Mouse (Mus musculus): Measurements from ENCODE around the gene Shc3. TPM values are rescaled to one million over a fixed set of nuclear protein-coding genes. Genes with fewer than 3 reads are reported as not detected.

Shc3 gene
- polyA plus RNA-seq, 2 experiments, result 0.12 TPM; not detected in 1

DNA sequence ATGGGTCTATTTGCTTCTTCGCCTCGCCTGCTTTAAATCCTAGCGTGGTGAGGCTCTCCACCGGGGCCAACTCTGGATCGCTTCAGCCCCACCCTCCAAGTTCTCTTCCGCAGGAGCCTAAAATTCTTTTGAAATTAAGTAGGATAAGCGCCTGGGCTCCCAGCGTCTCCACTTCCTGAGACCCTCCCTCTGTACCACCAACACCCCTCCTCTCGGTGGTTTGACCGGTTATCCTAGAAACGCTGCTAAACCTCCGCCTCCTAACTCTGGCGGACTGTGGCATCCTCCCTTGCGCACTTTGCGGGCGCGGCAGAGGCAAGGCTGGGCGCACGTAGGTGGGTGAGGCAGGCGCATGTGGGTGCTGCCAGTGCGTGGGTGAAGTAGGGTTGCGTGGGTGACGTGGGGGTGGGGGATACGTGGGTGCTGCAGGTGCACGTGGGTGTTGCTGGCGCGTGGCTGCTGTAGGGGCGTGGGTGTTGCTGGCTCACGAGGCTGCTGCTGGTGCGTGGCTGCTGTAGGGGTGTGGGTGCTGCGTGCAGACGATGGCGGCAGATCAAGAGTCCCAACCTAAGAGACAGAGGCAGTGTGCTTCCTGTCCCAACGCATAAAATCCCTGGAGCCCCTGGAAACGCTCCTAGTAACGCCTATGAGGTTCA is 25.6 kb upstream of the Shc3 start:
- Histone ChIP-seq H3K4me1 (replicated peaks; ENCODE audit: control insufficient read depth in 2 of 2, insufficient read depth in 2 of 2, low read length in 1 of 2) (no peaks in the 10 kb centered on the region), H3K36me3 (replicated peaks; ENCODE audit: control insufficient read depth, insufficient read depth, low read depth) (no peaks in the 10 kb centered on the region), H3K27me3 (ENCODE audit: control insufficient read depth, insufficient read depth, low read length) (peaks cover 7% of the 10 kb centered on the region), H3K4me3 (ENCODE audit: insufficient read depth in 1 of 2, low read depth in 2 of 2, low read length in 2 of 2) (no peak overlapping the region), H3K4me2 (ENCODE audit: low read depth) (peak overlapping the region; percentile 33), H3K9ac (replicated peaks) (no peak overlapping the region), H3K27ac (no peak overlapping the region), H3K9me3 (ENCODE audit: control insufficient read depth, low read length) (no peaks in the 10 kb centered on the region)
- no peak for DNase-seq (ENCODE audit: low read depth in 3 of 3, low spot score in 3 of 3)
- TF ChIP-seq EP300 (IDR thresholded peaks at IDR 0.05; ENCODE audit: low read depth) (no peak), CTCF (IDR thresholded peaks at IDR 0.05; ENCODE audit: low read depth) (no peak)
- ATAC-seq (ENCODE audit: insufficient read depth), result no peak
- WGBS (ENCODE audit: insufficient replicate concordance), result 3% methylated on average over 36 of the region's 36 CpGs

DNA sequence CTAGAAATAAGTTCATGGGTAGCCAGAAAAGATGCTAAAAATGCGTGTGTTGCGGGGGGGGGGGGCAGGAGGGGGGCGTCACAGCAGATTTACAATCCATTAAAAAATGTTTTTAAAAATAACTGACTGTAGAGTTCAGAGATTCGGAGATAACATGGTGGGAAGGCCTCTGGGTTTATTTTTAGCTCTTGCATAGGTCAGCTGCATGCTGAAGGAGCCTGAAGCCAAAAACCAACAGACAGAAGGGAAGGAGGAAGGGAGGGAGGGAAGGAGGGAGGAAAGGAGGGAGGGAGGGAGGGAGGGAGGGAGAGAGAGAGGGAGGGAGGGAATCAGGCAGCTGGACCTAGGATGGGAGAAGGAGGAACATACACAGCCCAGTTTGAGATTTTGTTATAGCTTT is 18.8 kb upstream of the Shc3 start:
- Histone ChIP-seq H3K9me3 (ENCODE audit: control insufficient read depth, low read length) (no peaks in the 10 kb centered on the region), H3K9ac (replicated peaks) (no peak overlapping the region), H3K4me1 (replicated peaks; ENCODE audit: control insufficient read depth in 2 of 2, insufficient read depth in 2 of 2, low read length in 1 of 2) (no peaks in the 10 kb centered on the region), H3K27me3 (ENCODE audit: control insufficient read depth, insufficient read depth, low read length) (no peaks in the 10 kb centered on the region), H3K36me3 (replicated peaks; ENCODE audit: control insufficient read depth, insufficient read depth, low read depth) (no peaks in the 10 kb centered on the region), H3K4me3 (ENCODE audit: insufficient read depth in 1 of 2, low read depth in 2 of 2, low read length in 2 of 2) (no peak overlapping the region), H3K4me2 (ENCODE audit: low read depth) (no peak overlapping the region), H3K27ac (no peak overlapping the region)
- 41% methylated on average over 4 of the region's 4 CpGs for WGBS (ENCODE audit: insufficient replicate concordance)
- DNase-seq (ENCODE audit: low read depth in 3 of 3, low spot score in 3 of 3), result no peak
- TF ChIP-seq EP300 (IDR thresholded peaks at IDR 0.05; ENCODE audit: low read depth) (no peak), CTCF (IDR thresholded peaks at IDR 0.05; ENCODE audit: low read depth) (no peak)
- ATAC-seq (ENCODE audit: insufficient read depth), result no peak

DNA sequence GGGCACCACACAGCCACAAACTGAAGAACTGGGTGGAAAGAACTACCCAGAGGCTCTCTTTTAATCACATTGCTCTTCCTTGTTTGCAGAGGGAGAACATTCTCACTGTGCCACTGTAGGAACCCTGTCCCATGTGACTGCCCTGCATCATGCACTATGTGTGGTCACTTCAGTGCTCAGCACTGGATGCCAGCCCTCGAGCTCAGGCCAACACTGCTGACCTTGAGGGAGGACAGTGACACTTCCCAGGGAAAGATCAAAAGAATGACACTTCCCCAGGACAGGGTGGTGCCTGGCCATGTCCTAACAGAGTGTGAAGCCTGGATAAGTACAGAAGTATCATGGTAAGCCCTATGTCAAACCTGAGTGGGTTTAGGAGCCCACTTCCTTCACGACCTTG is 13.0 kb upstream of the Shc3 start:
- H3K36me3 ChIP-seq (replicated peaks; ENCODE audit: control insufficient read depth, insufficient read depth, low read depth), result no peaks in the 10 kb centered on the region
- H3K4me3 ChIP-seq (ENCODE audit: insufficient read depth in 1 of 2, low read depth in 2 of 2, low read length in 2 of 2), result no peak overlapping the region
- no peak for DNase-seq (ENCODE audit: low read depth in 3 of 3, low spot score in 3 of 3)
- no peak overlapping the region for H3K27ac ChIP-seq
- 30% methylated on average over 2 of the region's 2 CpGs for WGBS (ENCODE audit: insufficient replicate concordance)
- ATAC-seq (ENCODE audit: insufficient read depth), result no peak
- no peaks in the 10 kb centered on the region for H3K27me3 ChIP-seq (ENCODE audit: control insufficient read depth, insufficient read depth, low read length)
- H3K9me3 ChIP-seq (ENCODE audit: control insufficient read depth, low read length), result no peaks in the 10 kb centered on the region
- no peak overlapping the region for H3K9ac ChIP-seq (replicated peaks)
- H3K4me2 ChIP-seq (ENCODE audit: low read depth), result no peak overlapping the region
- no peak for TF ChIP-seq EP300 (IDR thresholded peaks at IDR 0.05; ENCODE audit: low read depth)
- no peaks in the 10 kb centered on the region for H3K4me1 ChIP-seq (replicated peaks; ENCODE audit: control insufficient read depth in 2 of 2, insufficient read depth in 2 of 2, low read length in 1 of 2)

DNA sequence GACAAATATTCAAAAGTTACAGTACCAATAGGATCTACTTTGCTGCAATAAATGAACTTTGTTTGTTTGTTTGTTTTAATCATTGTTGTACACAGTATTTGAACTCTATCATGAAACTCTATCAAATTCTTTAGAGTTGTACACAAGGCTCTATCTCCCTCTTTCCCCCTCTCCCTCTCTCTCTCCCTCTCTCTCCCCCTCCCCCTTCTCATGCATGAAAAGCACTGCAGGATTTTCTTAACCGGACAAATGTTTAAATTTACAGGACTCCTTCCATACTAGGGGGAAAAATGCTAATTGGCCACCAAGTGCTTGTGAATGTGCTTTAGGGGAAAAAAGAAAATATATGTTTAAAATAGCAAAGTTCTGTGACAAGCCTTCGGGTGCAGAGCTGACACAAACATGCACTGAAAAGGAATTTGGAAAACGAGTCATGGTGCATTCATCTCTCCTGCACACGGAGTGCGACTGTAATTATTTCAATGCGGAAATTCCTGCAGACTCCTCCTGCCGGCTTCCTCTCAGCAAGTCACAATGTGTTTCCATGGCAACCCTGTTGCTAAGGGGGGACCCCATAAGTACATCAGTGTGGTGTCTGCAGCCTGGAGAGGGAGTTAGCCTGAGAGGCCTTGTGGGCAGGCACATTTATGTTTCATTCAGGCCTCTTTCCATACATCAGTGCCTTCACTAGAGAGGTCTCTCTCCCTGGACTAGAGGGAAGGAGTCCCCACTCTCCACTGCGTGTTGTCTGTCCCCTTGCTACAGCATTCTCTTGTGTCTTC is 11.2 kb upstream of the Shc3 start:
- ATAC-seq (ENCODE audit: insufficient read depth) (no peak), DNase-seq (ENCODE audit: low read depth in 3 of 3, low spot score in 3 of 3) (no peak)
- WGBS (ENCODE audit: insufficient replicate concordance), result 32% methylated on average over 8 of the region's 8 CpGs
- Histone ChIP-seq H3K9ac (replicated peaks) (no peak overlapping the region), H3K4me2 (ENCODE audit: low read depth) (no peak overlapping the region), H3K9me3 (ENCODE audit: control insufficient read depth, low read length) (no peaks in the 10 kb centered on the region), H3K4me3 (ENCODE audit: insufficient read depth in 1 of 2, low read depth in 2 of 2, low read length in 2 of 2) (no peak overlapping the region), H3K36me3 (replicated peaks; ENCODE audit: control insufficient read depth, insufficient read depth, low read depth) (no peaks in the 10 kb centered on the region), H3K4me1 (replicated peaks; ENCODE audit: control insufficient read depth in 2 of 2, insufficient read depth in 2 of 2, low read length in 1 of 2) (no peaks in the 10 kb centered on the region), H3K27me3 (ENCODE audit: control insufficient read depth, insufficient read depth, low read length) (no peaks in the 10 kb centered on the region), H3K27ac (no peak overlapping the region)
- TF ChIP-seq EP300 (IDR thresholded peaks at IDR 0.05; ENCODE audit: low read depth) (no peak), CTCF (IDR thresholded peaks at IDR 0.05; ENCODE audit: low read depth) (no peak)

DNA sequence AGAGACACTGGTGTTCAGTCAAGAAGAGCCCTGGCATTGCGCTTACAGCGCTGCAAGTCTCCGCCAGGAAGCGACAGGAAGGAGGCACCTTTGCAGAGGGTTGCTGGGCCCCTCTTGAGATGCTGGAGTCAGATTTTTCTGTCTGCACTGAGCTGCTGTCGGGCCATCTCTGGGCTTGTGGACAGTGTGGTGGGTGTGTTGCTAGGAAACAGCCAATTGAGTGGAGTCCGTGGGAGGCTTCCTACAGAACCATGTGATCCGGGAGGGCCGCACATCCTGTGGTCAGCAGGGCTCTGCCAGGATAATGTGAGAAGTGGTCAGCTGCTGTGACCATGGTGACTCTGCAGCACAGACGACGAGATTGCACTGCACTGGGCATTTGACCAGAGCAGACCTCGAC is 4.6 kb upstream of the Shc3 start:
- no peak overlapping the region for H3K27ac ChIP-seq
- TF ChIP-seq CTCF (IDR thresholded peaks at IDR 0.05; ENCODE audit: low read depth), result no peak
- no peak overlapping the region for H3K9ac ChIP-seq (replicated peaks)
- H3K4me3 ChIP-seq (ENCODE audit: insufficient read depth in 1 of 2, low read depth in 2 of 2, low read length in 2 of 2), result no peak overlapping the region
- H3K4me1 ChIP-seq (replicated peaks; ENCODE audit: control insufficient read depth in 2 of 2, insufficient read depth in 2 of 2, low read length in 1 of 2), result no peaks in the 10 kb centered on the region
- no peaks in the 10 kb centered on the region for H3K36me3 ChIP-seq (replicated peaks; ENCODE audit: control insufficient read depth, insufficient read depth, low read depth)
- DNase-seq (ENCODE audit: low read depth in 3 of 3, low spot score in 3 of 3) (no peak), ATAC-seq (ENCODE audit: insufficient read depth) (no peak)
- H3K4me2 ChIP-seq (ENCODE audit: low read depth), result no peak overlapping the region
- peaks cover 21% of the 10 kb centered on the region for H3K27me3 ChIP-seq (ENCODE audit: control insufficient read depth, insufficient read depth, low read length)
- 29% methylated on average over 11 of the region's 11 CpGs for WGBS (ENCODE audit: insufficient replicate concordance)
- no peaks in the 10 kb centered on the region for H3K9me3 ChIP-seq (ENCODE audit: control insufficient read depth, low read length)
